19 mouse cellular contexts compared by ENCODE assay signal in the genomic region with DNA sequence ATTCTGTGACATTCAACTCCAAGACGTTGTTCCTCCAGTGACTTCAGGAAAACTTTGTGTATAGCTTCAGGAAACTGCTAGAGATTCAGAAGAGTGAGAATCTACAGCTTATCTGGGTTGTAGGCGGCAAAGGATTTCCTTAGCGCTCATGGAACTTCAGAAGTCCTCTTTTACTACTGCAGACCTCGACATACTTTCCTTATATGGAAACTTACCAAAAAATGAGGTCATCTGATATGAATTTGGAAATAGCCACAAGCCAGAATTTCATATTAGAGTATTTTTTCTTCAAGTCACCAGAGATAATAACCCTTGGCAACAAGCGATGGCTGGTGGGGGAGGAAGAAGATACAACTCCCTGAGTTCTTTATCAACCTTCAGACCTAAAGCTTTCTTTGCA. TPM values are rescaled to one million over a fixed set of nuclear protein-coding genes. Genes with fewer than 3 reads are reported as not detected.
DNase-seq lines count a peak whose midpoint lies in the region; ATAC-seq lines count a peak whose summit lies in the region.
"Had no signal": no experiment of that assay in that cellular context is flagged by ENCODE, and none has a peak within 500 bp of the region (broad histone marks: within the 10 kb centered on the region; RNA-seq: fewer than 3 reads in every experiment).

No protein-coding gene starts in this region.

- H3K4me2 ChIP-seq in heart, embryonic 16.5 days (ENCODE audit: low read depth, low read length) = no peak overlapping the region
- no peak overlapping the region for H3K4me2 ChIP-seq in kidney, embryonic 15.5 days
- H3K4me2 ChIP-seq: forebrain, embryonic 13.5 days; intestine, embryonic 15.5 days; limb, embryonic 15.5 days; lung, embryonic 15.5 days had no signal

- no peaks in the 10 kb centered on the region for H3K27me3 ChIP-seq in heart, embryonic 16.5 days (ENCODE audit: control insufficient read depth, insufficient read depth, low read length)
- H3K27me3 ChIP-seq in heart, embryonic 10.5 days (ENCODE audit: insufficient read depth, poor library complexity, severe bottlenecking) = no peaks in the 10 kb centered on the region
- no peaks in the 10 kb centered on the region for H3K27me3 ChIP-seq in kidney, embryonic 15.5 days
- H3K27me3 ChIP-seq: forebrain, embryonic 13.5 days; intestine, embryonic 15.5 days; limb, embryonic 15.5 days; lung, embryonic 15.5 days; megakaryocyte, embryonic 14.5 days had no signal

- H3K9me3 ChIP-seq in heart, embryonic 16.5 days (replicated peaks; ENCODE audit: control insufficient read depth, low read length) = no peaks in the 10 kb centered on the region
- H3K9me3 ChIP-seq in heart, embryonic 10.5 days = no peaks in the 10 kb centered on the region
- H3K9me3 ChIP-seq in kidney, embryonic 15.5 days (replicated peaks) = no peaks in the 10 kb centered on the region
- H3K9me3 ChIP-seq: forebrain, embryonic 13.5 days; intestine, embryonic 15.5 days; limb, embryonic 15.5 days; lung, embryonic 15.5 days; megakaryocyte, embryonic 14.5 days had no signal

- H3K4me1 ChIP-seq in heart, embryonic 16.5 days (ENCODE audit: control insufficient read depth, insufficient read depth, low read length) = peaks cover 8% of the 10 kb centered on the region
- no peaks in the 10 kb centered on the region for H3K4me1 ChIP-seq in heart, embryonic 10.5 days
- no peaks in the 10 kb centered on the region for H3K4me1 ChIP-seq in kidney, embryonic 15.5 days
- H3K4me1 ChIP-seq: forebrain, embryonic 13.5 days; intestine, embryonic 15.5 days; limb, embryonic 15.5 days; lung, embryonic 15.5 days had no signal

- peak; percentile 5 for DNase-seq in adrenal gland, postnatal 10 days
- DNase-seq in adrenal gland, postnatal 25 days = no peak
- DNase-seq in heart, embryonic 10.5 days (ENCODE audit: low spot score) = no peak
- peak; percentile 36 for DNase-seq in Muller cell, postnatal 12 days (ENCODE audit: inconsistent ontology term)
- no peak for DNase-seq in spleen, postnatal 14 days (ENCODE audit: low spot score in 2 of 2)
- DNase-seq: cerebellum, adult 11 months; cerebellum, postnatal 14 days; gastrocnemius, postnatal 25 days; layer of hippocampus, postnatal 36 days; thymus, postnatal 25 days had no signal

- WGBS in heart, embryonic 16.5 days = 49% methylated on average over 5 of the region's 5 CpGs
- 54% methylated on average over 5 of the region's 5 CpGs for WGBS in heart, embryonic 10.5 days
- WGBS in kidney, embryonic 15.5 days = 71% methylated on average over 5 of the region's 5 CpGs

- H3K27ac ChIP-seq in heart, embryonic 16.5 days (ENCODE audit: low read length) = peak overlapping the region; percentile 62
- no peak overlapping the region for H3K27ac ChIP-seq in heart, embryonic 10.5 days
- no peak overlapping the region for H3K27ac ChIP-seq in kidney, embryonic 15.5 days
- H3K27ac ChIP-seq: forebrain, embryonic 13.5 days; intestine, embryonic 15.5 days; limb, embryonic 15.5 days; lung, embryonic 15.5 days had no signal

- peak; percentile 32; the same call in 1 of the 2 replicates for ATAC-seq in heart, embryonic 16.5 days (replicated peaks; ENCODE audit: extremely low read depth, insufficient read depth, low FRiP score)
- peak; percentile 53 for ATAC-seq in megakaryocyte, adult 5-6 weeks (ENCODE audit: poor library complexity, severe bottlenecking)
- no peak for ATAC-seq in kidney, embryonic 15.5 days (replicated peaks; ENCODE audit: low FRiP score)
- ATAC-seq: forebrain, embryonic 13.5 days; intestine, embryonic 15.5 days; midbrain, embryonic 16.5 days had no signal

- H3K9ac ChIP-seq in heart, embryonic 16.5 days (ENCODE audit: low read length) = no peak overlapping the region
- no peak overlapping the region for H3K9ac ChIP-seq in kidney, embryonic 15.5 days
- H3K9ac ChIP-seq: forebrain, embryonic 13.5 days; intestine, embryonic 15.5 days; limb, embryonic 15.5 days; lung, embryonic 15.5 days had no signal

- H3K4me3 ChIP-seq in heart, embryonic 16.5 days (ENCODE audit: low read length) = no peak overlapping the region
- no peak overlapping the region for H3K4me3 ChIP-seq in heart, embryonic 10.5 days
- H3K4me3 ChIP-seq in kidney, embryonic 15.5 days (replicated peaks) = no peak overlapping the region
- H3K4me3 ChIP-seq: forebrain, embryonic 13.5 days; intestine, embryonic 15.5 days; limb, embryonic 15.5 days; lung, embryonic 15.5 days; megakaryocyte, embryonic 14.5 days had no signal

- H3K36me3 ChIP-seq in heart, embryonic 16.5 days (ENCODE audit: control insufficient read depth, insufficient read depth) = no peaks in the 10 kb centered on the region
- no peaks in the 10 kb centered on the region for H3K36me3 ChIP-seq in heart, embryonic 10.5 days
- no peaks in the 10 kb centered on the region for H3K36me3 ChIP-seq in kidney, embryonic 15.5 days
- H3K36me3 ChIP-seq: intestine, embryonic 15.5 days; limb, embryonic 15.5 days; lung, embryonic 15.5 days had no signal

RNA-seq across cellular contexts. Expression of gene Il7r, which starts 6.0 kb away (rescaled TPM):
- total RNA-seq in adrenal gland, postnatal 10 days (2021) = 1 to 10 TPM; 1.8 to 3.0 TPM
- 0.12 TPM in 1 of 2 replicates, not detected in the other for total RNA-seq in adrenal gland, postnatal 25 days (2021)
- polyA plus RNA-seq in heart, embryonic 16.5 days (2015; fragmentation: Nextera tagmentation; extraction: Ambion mirVana) = 2.0 and 3.1 TPM in 2 replicates
- not detected in 2 replicates for polyA plus RNA-seq in heart, embryonic 10.5 days (2016; fragmentation: Nextera tagmentation; extraction: Ambion mirVana)
- 3.8 and 5.0 TPM in 2 replicates for total RNA-seq in megakaryocyte, adult 5-6 weeks (2015)
- 5.9 and 8.5 TPM in 2 replicates for total RNA-seq in megakaryocyte, adult 5-6 weeks (2017)
- 0.04 and 0.25 TPM in 2 replicates for polyA plus RNA-seq in kidney, embryonic 15.5 days (2015; fragmentation: Nextera tagmentation; extraction: Ambion mirVana)
- polyA plus RNA-seq: forebrain, embryonic 13.5 days; midbrain, embryonic 16.5 days had no signal

Comparison
In these comparisons a context has a peak if more than half of its experiments do, and no peak if none do; other contexts are left out.
1. DNase-seq: peak in adrenal gland, postnatal 10 days (single experiment) and Muller cell, postnatal 12 days (single experiment); none in adrenal gland, postnatal 25 days (single experiment), heart, embryonic 10.5 days (single experiment) and spleen, postnatal 14 days (0 of 2).